Mouse (Mus musculus) midbrain, embryonic 13.5 days (tissue): Measurements from ENCODE around the gene Troap. TPM values are rescaled to one million over a fixed set of nuclear protein-coding genes. Genes with fewer than 3 reads are reported as not detected.

Source experiments
- ATAC-seq: fragments of 200-750 bp; cut with Nextera tagmentation; 2 replicates; pipeline ENCODE4 v1.8.0; 2017; ENCODE audit warnings: mild to moderate bottlenecking, moderate TSS enrichment, moderate library complexity
- H3K27ac ChIP-seq: fragments of 300-500 bp; sonication (generic); 2 replicates; pipeline ENCODE4 v1.5.1; 2015; ENCODE audit warnings: inconsistent platforms, mild to moderate bottlenecking, moderate library complexity
- H3K27me3 ChIP-seq: fragments of 300-500 bp; sonication (generic); 2 replicates; pipeline ENCODE4 v1.6.1; 2015; ENCODE audit warnings: mild to moderate bottlenecking, inconsistent platforms
- H3K36me3 ChIP-seq: fragments of 300-500 bp; sonication (generic); 2 replicates; pipeline ENCODE4 v1.6.1; 2015; ENCODE audit warnings: mild to moderate bottlenecking, inconsistent platforms
- H3K4me1 ChIP-seq: fragments of 300-500 bp; sonication (generic); replicated peaks from 2 replicates; pipeline ENCODE4 v1.6.1; 2015; ENCODE audit warnings: inconsistent platforms
- H3K4me2 ChIP-seq: fragments of 300-500 bp; sonication (generic); replicated peaks from 2 replicates; pipeline ENCODE4 v1.6.1; 2015; ENCODE audit warnings: moderate library complexity, mild to moderate bottlenecking, inconsistent platforms
- H3K4me3 ChIP-seq: fragments of 300-500 bp; sonication (generic); replicated peaks from 2 replicates; pipeline ENCODE4 v1.5.1; 2015; ENCODE audit warnings: mild to moderate bottlenecking, inconsistent platforms
- H3K9ac ChIP-seq: fragments of 300-500 bp; sonication (generic); replicated peaks from 2 replicates; pipeline ENCODE4 v1.6.1; 2015; ENCODE audit warnings: mild to moderate bottlenecking, inconsistent platforms
- H3K9me3 ChIP-seq: fragments of 300-500 bp; sonication (generic); 2 replicates; pipeline ENCODE4 v1.6.1; 2016; ENCODE audit warnings: mild to moderate bottlenecking, inconsistent platforms
- WGBS: fragments of 180-500 bp; shearing (Covaris S2); methylation state at CpG from one replicate; pipeline ENCODE4 v1.1.7; 2015; 5-methylcytosine and 5-hydroxymethylcytosine counted together
- polyA plus RNA-seq: library from polyadenylated mRNA; unstranded; fragments of >200 nt; fragmentation: Nextera tagmentation; extraction: Ambion mirVana; gene quantifications from 2 replicates; pipeline ENCODE4 v1.2.1, GENCODE M21; 2015

Troap gene
- polyA plus RNA-seq, 1 experiment from 2014 or later: 13.3 TPM

DNA sequence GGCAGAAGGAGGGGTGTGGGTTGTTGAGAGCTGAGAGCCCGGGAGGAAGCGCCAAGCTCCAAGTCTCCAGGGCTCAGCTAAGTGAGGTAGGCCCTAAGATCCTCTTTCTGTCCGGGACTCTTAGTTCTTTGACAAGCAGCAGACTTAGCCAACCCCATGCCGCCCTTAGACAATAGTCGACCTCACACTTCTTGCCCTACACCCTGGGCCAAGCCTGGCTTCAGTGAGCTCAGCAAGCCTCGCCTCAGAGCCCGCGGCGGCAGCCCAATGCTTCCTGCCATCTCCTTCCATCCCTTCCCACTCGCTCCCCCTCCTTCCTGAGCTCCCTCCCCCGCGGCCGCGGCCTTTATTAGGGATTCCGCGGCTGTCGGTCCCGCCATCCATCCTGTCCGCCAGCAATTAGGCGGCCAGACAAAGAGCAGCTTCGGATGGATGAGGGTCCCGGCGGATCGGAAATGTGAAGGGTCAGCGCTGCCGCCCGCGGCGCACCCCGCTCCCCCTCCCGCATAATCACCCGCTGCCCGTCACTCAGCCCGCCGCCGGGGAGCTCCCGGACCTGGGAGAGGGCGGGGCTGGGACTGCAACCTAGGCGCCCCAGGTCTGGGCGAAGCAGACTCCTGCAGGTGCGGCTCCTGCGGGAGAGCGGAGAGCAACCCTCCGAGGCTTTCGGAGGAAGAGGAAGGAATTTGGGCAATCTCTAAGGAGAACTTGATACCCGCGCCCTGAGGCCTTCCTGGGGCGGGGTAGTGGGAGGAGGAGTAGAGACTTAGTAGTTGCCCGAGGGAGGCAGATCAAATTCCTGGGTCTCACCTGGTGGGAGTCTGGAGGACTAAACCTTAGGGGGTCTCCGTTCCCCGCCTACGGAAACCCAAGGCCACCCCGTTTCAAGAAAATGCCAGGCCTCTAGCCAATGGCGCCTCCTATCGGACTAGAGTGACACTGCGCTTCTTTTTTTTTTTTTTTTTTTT lies 19.2 kb downstream of the Troap start:
- peak; percentile 57 for ATAC-seq
- under 1% methylated on average over 56 of the region's 56 CpGs for WGBS
- no peaks in the 10 kb centered on the region for H3K36me3 ChIP-seq
- H3K9me3 ChIP-seq: no peaks in the 10 kb centered on the region
- H3K4me3 ChIP-seq: peak overlapping the region; percentile 35
- peak overlapping the region; percentile 53 for H3K9ac ChIP-seq
- peak overlapping the region; percentile 62 for H3K4me2 ChIP-seq
- peak overlapping the region; percentile 77 for H3K27ac ChIP-seq
- H3K4me1 ChIP-seq: peaks cover 78% of the 10 kb centered on the region
- H3K27me3 ChIP-seq: peaks cover 75% of the 10 kb centered on the region

DNA sequence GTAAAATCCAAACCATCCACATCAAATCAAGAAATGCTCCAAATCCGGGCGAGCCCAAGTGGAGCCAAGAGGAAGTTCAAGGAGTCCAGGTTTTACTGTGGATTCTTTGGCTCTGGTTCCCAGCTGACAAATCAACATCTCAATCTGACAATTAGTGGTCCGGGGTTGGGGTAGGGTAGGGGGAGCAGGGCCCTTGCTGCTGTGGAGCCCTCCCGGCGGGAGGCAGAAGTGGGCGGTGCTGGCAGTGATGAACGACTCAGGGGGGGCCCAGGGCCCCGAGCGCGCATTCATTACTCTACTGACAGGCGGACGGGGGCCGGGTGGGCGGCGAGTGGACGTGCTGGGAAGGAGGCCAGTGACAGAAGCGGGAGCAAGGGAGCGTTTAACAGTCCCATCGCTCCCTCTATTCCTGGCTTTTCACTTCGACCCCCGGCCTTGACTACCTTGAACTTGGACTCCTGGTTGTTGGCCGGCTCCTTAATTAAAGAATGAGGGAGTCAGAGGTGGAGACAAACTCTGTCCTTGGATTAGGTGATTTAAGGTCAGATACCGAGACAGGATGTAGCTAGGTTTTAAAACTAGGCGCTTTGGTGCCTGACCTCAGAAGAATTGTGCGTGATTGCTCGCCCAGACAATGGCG lies 20.4 kb downstream of the Troap start:
- Histone ChIP-seq H3K4me2 (peak overlapping the region; percentile 29; the same call in 1 of the 2 replicates), H3K27me3 (peaks cover 75% of the 10 kb centered on the region), H3K4me3 (no peak overlapping the region; the same call in 1 of the 2 replicates), H3K36me3 (no peaks in the 10 kb centered on the region), H3K4me1 (peaks cover 75% of the 10 kb centered on the region), H3K9me3 (no peaks in the 10 kb centered on the region), H3K9ac (0 out of 2 replicates have a peak overlapping the region, but pooled peaks have one; percentile 30), H3K27ac (0 out of 2 replicates have a peak overlapping the region, but pooled peaks have one; percentile 14)
- no peak for ATAC-seq
- under 1% methylated on average over 27 of the region's 27 CpGs for WGBS

DNA sequence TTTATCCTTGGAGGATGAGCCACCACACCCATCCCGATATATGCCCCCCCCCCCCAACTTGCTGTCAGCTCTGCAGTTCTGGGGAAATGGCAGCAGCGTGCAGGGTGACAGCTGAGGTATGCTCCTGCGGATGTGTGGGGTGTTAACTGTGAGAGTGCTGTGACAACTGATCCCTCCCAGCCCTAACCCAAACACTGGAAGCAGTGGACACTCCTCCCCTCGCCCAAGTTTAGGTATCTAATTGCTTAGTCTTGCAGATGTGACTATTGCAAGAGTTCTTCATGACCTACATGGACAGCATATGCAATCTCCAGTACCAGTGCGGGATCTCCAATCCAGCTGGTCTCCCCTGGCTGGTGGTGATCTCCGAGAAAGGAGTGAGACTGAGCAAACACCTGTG lies 21.0 kb downstream of the Troap start:
- peaks cover 75% of the 10 kb centered on the region for H3K27me3 ChIP-seq
- H3K4me2 ChIP-seq: peak overlapping the region; percentile 29; the same call in 1 of the 2 replicates
- 0 out of 2 replicates have a peak overlapping the region, but pooled peaks have one; percentile 14 for H3K27ac ChIP-seq

DNA sequence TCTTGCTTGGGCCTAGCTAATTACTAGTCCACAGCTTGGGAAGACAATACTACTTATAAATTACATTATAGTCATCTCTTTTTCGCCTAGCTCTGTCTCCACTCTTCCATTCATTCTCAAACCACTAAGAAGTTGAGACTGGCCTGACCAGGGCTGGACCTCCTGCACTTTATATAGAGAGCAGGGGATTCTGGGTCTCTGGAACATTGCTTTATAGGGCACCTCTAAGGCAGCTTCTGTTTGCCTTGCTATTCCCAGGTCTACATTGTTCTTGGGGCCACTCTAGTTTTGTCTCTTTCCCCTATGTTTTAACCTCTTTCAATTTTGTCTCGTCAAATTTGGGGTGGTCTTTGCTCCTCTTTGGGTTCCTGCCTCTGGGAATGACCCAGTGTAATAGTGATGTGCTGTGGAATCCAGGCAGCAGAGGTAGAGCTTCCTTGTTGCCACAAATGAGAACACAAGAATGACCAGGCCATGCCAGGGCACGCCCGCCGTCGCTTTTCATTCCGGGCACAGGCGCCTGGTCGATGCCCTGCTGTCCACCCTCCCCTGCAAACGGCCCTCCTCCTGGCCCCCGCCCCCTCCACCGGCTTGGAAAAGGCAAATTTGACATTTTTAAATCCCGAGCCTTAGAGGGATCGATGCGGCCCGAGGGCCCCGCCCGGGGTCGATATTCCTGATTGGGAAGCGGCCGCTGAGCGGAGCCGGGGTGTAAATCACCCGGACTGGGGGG lies 21.9 kb downstream of the Troap start:
- 2% methylated on average over 24 of the region's 24 CpGs for WGBS
- peak overlapping the region; percentile 30; the same call in 1 of the 2 replicates for H3K27ac ChIP-seq
- no peaks in the 10 kb centered on the region for H3K9me3 ChIP-seq
- H3K36me3 ChIP-seq: no peaks in the 10 kb centered on the region
- H3K27me3 ChIP-seq: peaks cover 82% of the 10 kb centered on the region
- ATAC-seq: no peak
- H3K4me3 ChIP-seq: peak overlapping the region; percentile 42
- H3K9ac ChIP-seq: peak overlapping the region; percentile 52
- peaks cover 60% of the 10 kb centered on the region for H3K4me1 ChIP-seq
- peak overlapping the region; percentile 70 for H3K4me2 ChIP-seq

More for the DNA sequence above, 21.0 kb downstream of the Troap start:
- Histone ChIP-seq H3K36me3 (no peaks in the 10 kb centered on the region), H3K9ac (no peak overlapping the region), H3K4me1 (peaks cover 69% of the 10 kb centered on the region), H3K4me3 (no peak overlapping the region; the same call in 1 of the 2 replicates), H3K9me3 (no peaks in the 10 kb centered on the region)
- 5% methylated on average over 6 of the region's 6 CpGs for WGBS
- ATAC-seq: no peak

DNA sequence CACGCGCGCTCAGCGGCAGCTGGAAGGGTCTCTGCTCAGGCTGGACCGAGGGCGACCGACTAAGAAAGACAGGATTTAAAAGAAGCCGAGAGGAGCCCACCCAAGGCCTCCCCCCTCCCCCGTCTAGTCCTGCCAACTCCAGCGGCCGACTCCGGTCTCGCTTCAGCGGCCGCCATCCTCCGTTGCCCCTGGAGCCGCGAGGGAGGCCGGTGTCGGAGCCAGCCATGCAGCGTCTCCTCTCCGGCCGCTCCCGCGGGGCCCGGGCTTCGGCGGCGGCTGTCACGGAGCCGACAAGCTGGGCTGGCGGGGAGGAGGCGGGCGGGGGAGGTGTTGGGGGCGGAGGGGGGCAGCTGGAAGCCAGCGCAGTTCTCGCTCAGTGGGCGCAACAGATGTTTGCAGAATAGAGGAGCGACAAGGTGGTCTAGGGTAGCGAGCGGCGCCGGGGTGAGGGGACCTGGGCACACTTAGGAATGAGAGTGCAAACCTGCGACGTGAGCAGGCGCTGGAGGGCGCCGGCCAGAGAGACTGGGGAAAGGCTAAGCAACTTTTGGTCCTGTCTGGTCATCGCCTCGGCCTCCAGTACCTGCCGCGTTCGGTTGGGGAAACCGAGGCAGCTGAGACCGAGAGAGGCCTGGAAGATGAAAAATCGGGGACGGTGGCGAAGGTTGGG lies 22.6 kb downstream of the Troap start:
- Histone ChIP-seq H3K4me1 (peaks cover 57% of the 10 kb centered on the region), H3K4me3 (peak overlapping the region; percentile 42), H3K4me2 (peak overlapping the region; percentile 70), H3K9ac (peak overlapping the region; percentile 52), H3K27me3 (peaks cover 77% of the 10 kb centered on the region), H3K27ac (peak overlapping the region; percentile 30), H3K36me3 (no peaks in the 10 kb centered on the region), H3K9me3 (no peaks in the 10 kb centered on the region)
- WGBS: under 1% methylated on average over 55 of the region's 58 CpGs
- ATAC-seq: peak; percentile 19; the same call in 1 of the 2 replicates

DNA sequence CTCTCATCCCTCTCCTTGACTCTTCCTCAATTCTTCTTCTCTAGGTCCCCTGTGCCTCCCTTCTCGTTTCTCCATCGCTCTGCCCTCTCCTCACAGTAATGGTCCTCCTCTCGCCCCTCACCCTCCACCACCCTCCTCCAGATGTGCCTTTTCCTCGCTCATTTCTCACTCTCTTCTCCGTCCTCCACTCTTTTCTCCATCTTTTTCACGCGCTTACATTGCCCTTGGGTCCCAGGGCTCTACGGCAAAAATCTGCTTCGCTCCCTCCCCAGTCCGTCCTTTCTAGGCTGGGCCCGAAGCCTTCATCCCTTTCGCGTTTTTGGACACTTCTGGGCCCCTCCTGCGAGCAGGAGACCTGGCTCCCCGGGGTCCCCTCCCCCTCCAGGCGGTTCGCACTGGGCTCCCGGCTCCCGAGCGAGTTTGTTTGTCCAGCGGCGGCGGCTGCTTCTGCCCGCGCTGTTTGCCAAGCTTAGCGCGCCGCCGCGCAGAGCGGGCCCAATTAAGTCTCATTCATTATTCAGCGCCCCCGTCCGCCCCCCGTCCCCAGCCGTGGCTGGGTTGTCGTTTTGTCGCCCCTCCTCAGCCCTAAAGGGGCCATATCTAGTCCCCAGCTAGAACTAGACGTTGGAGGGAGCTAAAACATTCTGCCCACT lies 23.6 kb downstream of the Troap start:
- no peak for ATAC-seq
- peaks cover 55% of the 10 kb centered on the region for H3K4me1 ChIP-seq
- peak overlapping the region; percentile 52 for H3K9ac ChIP-seq
- H3K27ac ChIP-seq: no peak overlapping the region
- H3K4me3 ChIP-seq: peak overlapping the region; percentile 42
- 1% methylated on average over 39 of the region's 39 CpGs for whole genome bisulfite sequencing
- no peaks in the 10 kb centered on the region for H3K36me3 ChIP-seq
- H3K27me3 ChIP-seq: peaks cover 68% of the 10 kb centered on the region
- peak overlapping the region; percentile 70 for H3K4me2 ChIP-seq
- no peaks in the 10 kb centered on the region for H3K9me3 ChIP-seq

DNA sequence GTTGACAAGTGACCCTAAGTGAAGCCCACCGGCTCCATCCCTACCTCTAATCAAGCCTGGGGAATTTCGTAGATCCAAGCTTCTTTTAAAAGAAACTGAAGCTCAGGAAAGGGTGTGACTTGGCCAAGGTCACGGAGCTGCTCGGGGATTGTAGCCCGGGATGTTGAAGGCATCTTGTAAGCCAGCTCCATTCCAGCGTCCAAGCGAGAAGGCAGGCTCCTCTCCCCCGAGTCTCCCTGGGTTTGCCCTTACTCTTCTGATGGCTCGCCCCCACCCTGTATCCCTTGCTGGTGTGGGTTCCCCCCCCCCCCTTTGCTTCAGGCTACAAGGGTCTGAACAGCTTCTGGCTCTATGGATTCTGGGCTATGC lies 24.1 kb downstream of the Troap start:
- H3K4me3 ChIP-seq: peak overlapping the region; percentile 42
- H3K27ac ChIP-seq: no peak overlapping the region
- no peaks in the 10 kb centered on the region for H3K36me3 ChIP-seq
- peak overlapping the region; percentile 70 for H3K4me2 ChIP-seq
- peaks cover 50% of the 10 kb centered on the region for H3K4me1 ChIP-seq
- 2% methylated on average over 9 of the region's 9 CpGs for WGBS
- ATAC-seq: no peak
- H3K9me3 ChIP-seq: no peaks in the 10 kb centered on the region
- H3K9ac ChIP-seq: no peak overlapping the region
- H3K27me3 ChIP-seq: peaks cover 64% of the 10 kb centered on the region

DNA sequence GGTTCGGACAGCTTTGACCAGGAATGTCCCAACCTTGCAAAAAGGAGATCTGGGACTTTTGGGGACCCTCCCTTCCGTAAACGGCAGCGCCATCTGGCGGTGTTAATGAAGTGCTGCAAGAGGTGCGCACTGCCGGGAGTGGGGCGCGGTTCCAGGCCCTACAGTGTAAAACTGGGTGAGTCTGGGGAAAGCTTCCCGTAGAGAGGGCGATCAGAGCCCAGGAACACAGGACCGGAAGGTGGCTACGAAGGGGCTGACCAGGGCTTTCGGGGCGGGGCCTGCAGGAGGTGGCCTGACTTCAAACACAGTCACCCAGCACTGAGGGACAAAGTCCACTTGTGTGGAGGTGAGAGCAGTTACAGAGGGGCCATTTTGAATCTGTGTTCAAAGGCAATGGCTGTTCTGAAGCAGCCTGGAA lies 24.8 kb downstream of the Troap start:
- ATAC-seq: peak; percentile 19; the same call in 1 of the 2 replicates
- Histone ChIP-seq H3K4me2 (peak overlapping the region; percentile 70), H3K36me3 (no peaks in the 10 kb centered on the region), H3K4me1 (peaks cover 45% of the 10 kb centered on the region), H3K27ac (no peak overlapping the region), H3K9ac (no peak overlapping the region; the same call in 1 of the 2 replicates), H3K4me3 (no peak overlapping the region), H3K27me3 (peaks cover 64% of the 10 kb centered on the region), H3K9me3 (no peaks in the 10 kb centered on the region)
- under 1% methylated on average over 15 of the region's 15 CpGs for WGBS

DNA sequence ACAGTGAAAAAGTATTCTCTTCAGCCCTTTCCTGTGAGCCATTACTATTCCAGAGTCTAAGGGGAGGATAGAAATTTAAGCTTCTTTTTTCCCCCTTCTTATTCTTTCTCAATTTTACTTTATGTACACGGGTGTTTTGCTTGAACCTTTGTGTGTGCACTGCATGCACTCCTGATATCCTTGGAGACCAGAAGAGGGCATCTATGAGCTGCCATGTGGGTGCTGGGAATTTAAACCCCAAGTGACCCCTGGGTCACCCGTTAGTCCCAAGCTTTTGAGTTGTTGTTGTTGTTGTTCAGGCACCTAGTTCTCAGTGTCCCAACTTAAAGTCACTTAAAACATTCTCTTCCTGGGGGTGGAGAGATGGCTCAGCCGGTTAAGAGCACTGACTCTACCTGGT lies 25.6 kb downstream of the Troap start:
- no peaks in the 10 kb centered on the region for H3K9me3 ChIP-seq
- no peak overlapping the region for H3K27ac ChIP-seq
- no peak for ATAC-seq
- peaks cover 58% of the 10 kb centered on the region for H3K27me3 ChIP-seq
- H3K36me3 ChIP-seq: no peaks in the 10 kb centered on the region
- no peak overlapping the region for H3K9ac ChIP-seq
- 50% methylated on average over 3 of the region's 3 CpGs for WGBS
- no peak overlapping the region for H3K4me2 ChIP-seq
- peaks cover 39% of the 10 kb centered on the region for H3K4me1 ChIP-seq
- no peak overlapping the region for H3K4me3 ChIP-seq

DNA sequence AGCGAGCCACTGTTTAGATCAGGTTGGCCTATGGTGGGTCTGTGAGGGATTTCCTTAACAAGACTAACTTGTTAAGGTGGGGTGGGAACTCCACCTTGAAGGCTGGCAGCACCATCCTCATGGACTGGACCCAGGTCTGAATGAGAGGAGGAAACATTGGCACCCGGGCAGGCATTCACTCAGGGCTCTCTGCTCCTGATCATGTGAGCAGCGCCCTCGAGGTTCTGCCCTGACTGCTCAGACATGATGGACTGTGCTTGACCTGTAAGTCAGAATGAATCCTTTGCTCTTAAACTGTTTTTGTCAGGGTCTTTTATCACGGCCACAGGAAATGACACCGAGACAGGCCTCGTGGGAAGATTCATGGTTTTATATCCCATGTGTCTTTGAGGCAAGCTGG lies 30.9 kb downstream of the Troap start:
- H3K36me3 ChIP-seq: no peaks in the 10 kb centered on the region
- H3K4me3 ChIP-seq: no peak overlapping the region
- H3K9ac ChIP-seq: no peak overlapping the region
- peaks cover 8% of the 10 kb centered on the region for H3K27me3 ChIP-seq
- H3K27ac ChIP-seq: no peak overlapping the region
- H3K9me3 ChIP-seq: no peaks in the 10 kb centered on the region
- no peak for ATAC-seq
- 86% methylated on average over 7 of the region's 7 CpGs for WGBS
- H3K4me1 ChIP-seq: no peaks in the 10 kb centered on the region
- no peak overlapping the region for H3K4me2 ChIP-seq

DNA sequence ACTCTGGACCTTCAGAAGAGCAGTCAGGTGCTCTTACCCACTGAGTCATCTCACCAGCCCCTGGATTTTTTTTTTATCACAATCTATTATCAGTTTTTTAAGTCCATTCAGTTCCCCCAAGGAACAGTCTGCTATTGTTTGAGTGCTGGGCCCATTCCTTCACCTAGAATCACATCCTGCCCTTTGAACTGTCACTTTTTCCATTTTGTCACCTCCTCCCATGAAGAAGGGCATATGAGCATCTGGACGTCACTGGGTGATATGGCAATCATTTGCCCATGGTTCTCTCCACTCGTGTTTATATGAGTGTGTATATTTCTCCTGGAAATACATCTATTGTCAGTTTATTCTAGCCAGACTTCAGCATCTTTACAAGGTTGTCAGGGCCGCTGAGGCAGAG lies 33.5 kb downstream of the Troap start:
- 85% methylated on average over 3 of the region's 3 CpGs for WGBS
- ATAC-seq: no peak
- H3K36me3 ChIP-seq: no peaks in the 10 kb centered on the region
- H3K9me3 ChIP-seq: no peaks in the 10 kb centered on the region
- H3K4me2 ChIP-seq: no peak overlapping the region
- no peaks in the 10 kb centered on the region for H3K4me1 ChIP-seq
- no peak overlapping the region for H3K27ac ChIP-seq
- H3K27me3 ChIP-seq: no peaks in the 10 kb centered on the region
- H3K4me3 ChIP-seq: no peak overlapping the region
- H3K9ac ChIP-seq: no peak overlapping the region
